Mouse (Mus musculus) heart, adult 2 months (tissue): ENCODE measurements around the gene Hoxb9.

Source experiments
- CTCF ChIP-seq: fragments of 200-600 bp; IDR thresholded peaks from 2 replicates; pipeline ENCODE4 v1.8.1; 2022; ENCODE audit warnings: antibody characterized with exemption, mild to moderate bottlenecking, moderate library complexity
- POLR2A ChIP-seq: fragments of 200-500 bp; IDR thresholded peaks from 2 replicates; pipeline ENCODE4 v1.6.1; 2011; ENCODE audit warnings: mild to moderate bottlenecking, low read depth, low read length, control low read depth; ENCODE audit not compliant: insufficient read depth

DNA sequence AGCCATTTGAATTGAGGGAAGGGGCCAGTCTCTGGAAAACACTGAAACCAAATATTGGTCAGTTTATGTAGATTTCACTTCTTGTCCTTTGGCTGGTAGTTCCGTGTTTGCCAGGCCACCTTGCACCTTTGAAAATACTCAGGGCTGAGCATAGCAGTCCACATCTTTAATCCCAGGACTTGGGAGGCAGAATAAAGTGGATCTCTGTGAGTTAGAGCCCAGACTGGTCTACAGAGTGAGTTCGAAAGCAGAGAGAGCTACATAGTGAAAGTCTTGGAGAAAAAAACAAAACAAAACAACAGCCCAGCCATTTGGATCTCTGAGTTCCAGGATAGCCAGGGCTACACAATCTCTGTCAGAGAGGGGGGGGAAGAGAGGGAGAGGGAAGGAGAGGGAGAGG, 14.1 kb upstream of the Hoxb9 start:
- no peak for TF ChIP-seq CTCF
- TF ChIP-seq POLR2A = no peak
